Mouse (Mus musculus) activated CD4-positive, CD25-positive, alpha-beta regulatory T cell, adult 4 months (primary cell): ENCODE measurements around the gene Gm10577. TPM values are rescaled to one million over a fixed set of nuclear protein-coding genes. Genes with fewer than 3 reads are reported as not detected.
A peak's percentile ranks its signal among the peaks of the same experiment; 100 is the strongest.

Experiments used
- ATAC-seq: one replicate; pipeline ENCODE4 v1.8.0; 2017
- polyA plus RNA-seq, 2 experiments: library from polyadenylated mRNA; unstranded; fragments of 100-300 nt; shearing (Covaris generic); gene quantifications; one replicate each; pipeline ENCODE4 v1.2.1; 2017

Gene Gm10577
- polyA plus RNA-seq = not detected

- ATAC-seq = no peak
Measured at GRCm38 (mm10) chr4:101020596-101020995, at the start of gene Gm10577. TSS of gene Gm10577 (minus strand) at chr4:101020696.

GRCm38 (mm10) chr4:101069154-101069971 lies 48.9 kb upstream of the Gm10577 start:
- no peak for ATAC-seq

GRCm38 (mm10) chr4:101068786-101069153 lies 48.3 kb upstream of the Gm10577 start, which contains the start of gene Raver2:
TSS of gene Raver2 (plus strand) at chr4:101068983.
- peak; percentile 43 for ATAC-seq

GRCm38 (mm10) chr4:101066401-101066800 lies 45.9 kb upstream of the Gm10577 start:
- no peak for ATAC-seq

- ATAC-seq = no peak
Measured at GRCm38 (mm10) chr4:101062146-101062545, 41.6 kb upstream of the Gm10577 start.

- ATAC-seq = no peak
Measured at GRCm38 (mm10) chr4:101046576-101046975, 26.1 kb upstream of the Gm10577 start.

- ATAC-seq = no peak
Measured at GRCm38 (mm10) chr4:101044149-101044548, 23.7 kb upstream of the Gm10577 start.

GRCm38 (mm10) chr4:101043691-101044090 lies 23.2 kb upstream of the Gm10577 start:
- ATAC-seq = no peak

GRCm38 (mm10) chr4:101037156-101037555 lies 16.7 kb upstream of the Gm10577 start:
- no peak for ATAC-seq

- no peak for ATAC-seq
Measured at GRCm38 (mm10) chr4:101035131-101035530, 14.6 kb upstream of the Gm10577 start.

- no peak for ATAC-seq
Measured at GRCm38 (mm10) chr4:101033047-101033446, 12.6 kb upstream of the Gm10577 start.

- no peak for ATAC-seq
Measured at GRCm38 (mm10) chr4:101027852-101028411, 7.4 kb upstream of the Gm10577 start.

GRCm38 (mm10) chr4:101026995-101027394 lies 6.5 kb upstream of the Gm10577 start:
- ATAC-seq = no peak

- ATAC-seq = no peak
Measured at GRCm38 (mm10) chr4:101026566-101026965, 6.1 kb upstream of the Gm10577 start.

GRCm38 (mm10) chr4:101017806-101018205 lies 2.7 kb downstream of the Gm10577 start:
- ATAC-seq = no peak

GRCm38 (mm10) chr4:101009092-101009491 lies 11.4 kb downstream of the Gm10577 start:
- ATAC-seq = no peak

GRCm38 (mm10) chr4:101008362-101008769 lies 12.1 kb downstream of the Gm10577 start:
- no peak for ATAC-seq

- ATAC-seq = no peak
Measured at GRCm38 (mm10) chr4:101002961-101003360, 17.5 kb downstream of the Gm10577 start.

- ATAC-seq = no peak
Measured at GRCm38 (mm10) chr4:101001073-101001472, 19.4 kb downstream of the Gm10577 start.

GRCm38 (mm10) chr4:101000622-101001021 lies 19.9 kb downstream of the Gm10577 start:
- no peak for ATAC-seq

GRCm38 (mm10) chr4:100998906-100999305 lies 21.6 kb downstream of the Gm10577 start:
- no peak for ATAC-seq

GRCm38 (mm10) chr4:100998145-100998544 lies 22.4 kb downstream of the Gm10577 start:
- peak; percentile 54 for ATAC-seq

GRCm38 (mm10) chr4:100996060-100996651 lies 24.3 kb downstream of the Gm10577 start:
- ATAC-seq = no peak

GRCm38 (mm10) chr4:100995617-100996016 lies 24.9 kb downstream of the Gm10577 start:
- no peak for ATAC-seq
